In genomic region chr7:28490903-28491302, GRCm38 (mm10) we compare ENCODE assay signal across 9 mouse cellular contexts. TPM values are rescaled to one million over a fixed set of nuclear protein-coding genes. Genes with fewer than 3 reads are reported as not detected.
A peak's percentile ranks its signal among the peaks of the same experiment; 100 is the strongest.
DNase-seq lines count a peak whose midpoint lies in the region; ATAC-seq and TF ChIP-seq lines count a peak whose summit lies in the region.
"Had no signal": no experiment of that assay in that cellular context is flagged by ENCODE, and none has a peak within 500 bp of the region (broad histone marks: within the 10 kb centered on the region; RNA-seq: fewer than 3 reads in every experiment).

No protein-coding gene starts in this region.

- no peaks in the 10 kb centered on the region for H3K36me3 ChIP-seq in heart, embryonic 11.5 days (ENCODE audit: control insufficient read depth, insufficient read depth, low read length)
- no peaks in the 10 kb centered on the region for H3K36me3 ChIP-seq in kidney, postnatal 0 days (ENCODE audit: insufficient read depth, low read length)

- no peaks in the 10 kb centered on the region for H3K9me3 ChIP-seq in heart, embryonic 11.5 days (replicated peaks; ENCODE audit: control insufficient read depth, low read length)
- H3K9me3 ChIP-seq in kidney, postnatal 0 days (replicated peaks; ENCODE audit: low read length), result no peaks in the 10 kb centered on the region

- H3K27ac ChIP-seq in heart, embryonic 11.5 days (ENCODE audit: low read depth, low read length), result no peak overlapping the region
- no peak overlapping the region for H3K27ac ChIP-seq in kidney, postnatal 0 days

- H3K9ac ChIP-seq in heart, embryonic 11.5 days (ENCODE audit: low read depth, low read length), result no peak overlapping the region
- no peak overlapping the region for H3K9ac ChIP-seq in kidney, postnatal 0 days (ENCODE audit: low read depth, low read length)

- no peak for ATAC-seq in heart, embryonic 11.5 days (replicated peaks; ENCODE audit: insufficient number of reproducible peaks, low FRiP score, low TSS enrichment)
- no peak for ATAC-seq in kidney, postnatal 0 days (replicated peaks; ENCODE audit: low FRiP score, low read depth)
- ATAC-seq in granulocyte monocyte progenitor cell, adult 5-6 weeks (replicated peaks; ENCODE audit: poor library complexity, severe bottlenecking), result no peak

- no peaks in the 10 kb centered on the region for H3K4me1 ChIP-seq in heart, embryonic 11.5 days (ENCODE audit: control insufficient read depth, insufficient read depth, low read length)
- peaks cover 10% of the 10 kb centered on the region; the same call in 1 of the 2 replicates for H3K4me1 ChIP-seq in kidney, postnatal 0 days (replicated peaks; ENCODE audit: insufficient read depth, low read length)

- no peak overlapping the region for H3K4me3 ChIP-seq in heart, embryonic 11.5 days (ENCODE audit: low read depth, low read length)
- no peak overlapping the region for H3K4me3 ChIP-seq in kidney, postnatal 0 days (replicated peaks; ENCODE audit: low read depth, low read length)

- DNase-seq in heart, postnatal 36 days, result no peak
- peak; percentile 28 for DNase-seq in thymus, postnatal 0 days (ENCODE audit: low spot score)
- no peak for DNase-seq in thymus, adult 18-20 months
- DNase-seq in kidney, postnatal 0 days (ENCODE audit: low spot score), result no peak
- DNase-seq in thymus, postnatal 4 days, result peak; percentile 45
- no peak for DNase-seq in gastrocnemius, postnatal 36 days

- intact Hi-C loops in heart, postnatal 36 days (cut with DNase I), result loop anchor here (2.0 kb wide), 1 partner anchor 110 kb away; no protein-coding TSS in a partner anchor
- intact Hi-C loops in gastrocnemius, postnatal 36 days (cut with DNase I), result loop anchor here (5.0 kb wide), 1 partner anchor 111 kb away; no protein-coding TSS in a partner anchor

- WGBS in heart, embryonic 11.5 days (ENCODE audit: insufficient replicate concordance), result 31% methylated on average over 14 of the region's 14 CpGs
- WGBS in kidney, postnatal 0 days, result 38% methylated on average over 14 of the region's 14 CpGs

- H3K27me3 ChIP-seq in heart, embryonic 11.5 days (ENCODE audit: control insufficient read depth, insufficient read depth, low read length), result peaks cover 8% of the 10 kb centered on the region
- no peaks in the 10 kb centered on the region for H3K27me3 ChIP-seq in kidney, postnatal 0 days (ENCODE audit: insufficient read depth, low read length)

- no peak for TF ChIP-seq CTCF in kidney, postnatal 0 days (IDR thresholded peaks at IDR 0.05; ENCODE audit: low read depth)

- H3K4me2 ChIP-seq in heart, embryonic 11.5 days, result peak overlapping the region; percentile 32
- peak overlapping the region; percentile 32 for H3K4me2 ChIP-seq in kidney, postnatal 0 days (ENCODE audit: low read length)

RNA-seq across cellular contexts. Expression of gene Ifnl2, which starts 19.4 kb away (rescaled TPM):
- polyA plus RNA-seq in heart, embryonic 11.5 days (2014; fragmentation: Nextera tagmentation; extraction: Ambion mirVana), result not detected in 2 replicates
- total RNA-seq in heart, postnatal 36 days (2021), result not detected
- polyA plus RNA-seq in thymus, postnatal 0 days (2015; fragmentation: Nextera tagmentation; extraction: Ambion mirVana), result 0.30 TPM in 1 of 2 replicates, not detected in the other
- polyA plus RNA-seq in kidney, postnatal 0 days (2015; fragmentation: Nextera tagmentation; extraction: Ambion mirVana), result not detected in 2 replicates
- not detected in 2 replicates for total RNA-seq in granulocyte monocyte progenitor cell, adult 5-6 weeks (2014; fragmentation: Nextera tagmentation)
- not detected in 2 replicates for total RNA-seq in granulocyte monocyte progenitor cell, adult 5-6 weeks (2017)
- not detected for total RNA-seq in gastrocnemius, postnatal 36 days (2021)
- total RNA-seq: layer of hippocampus, postnatal 10 days had no signal

RNA-seq across cellular contexts. Expression of gene Ifnl3, which starts 31.7 kb away (rescaled TPM):
- not detected in 2 replicates for polyA plus RNA-seq in heart, embryonic 11.5 days (2014; fragmentation: Nextera tagmentation; extraction: Ambion mirVana)
- total RNA-seq in heart, postnatal 36 days (2021), result not detected
- 0.26 and 0.34 TPM in 2 replicates for polyA plus RNA-seq in thymus, postnatal 0 days (2015; fragmentation: Nextera tagmentation; extraction: Ambion mirVana)
- not detected in 2 replicates for polyA plus RNA-seq in kidney, postnatal 0 days (2015; fragmentation: Nextera tagmentation; extraction: Ambion mirVana)
- total RNA-seq in granulocyte monocyte progenitor cell, adult 5-6 weeks (2014; fragmentation: Nextera tagmentation), result not detected in 2 replicates
- total RNA-seq in granulocyte monocyte progenitor cell, adult 5-6 weeks (2017), result not detected in 2 replicates
- not detected for total RNA-seq in gastrocnemius, postnatal 36 days (2021)
- total RNA-seq: layer of hippocampus, postnatal 10 days had no signal

RNA-seq across cellular contexts. Expression of gene Lrfn1, which starts 39.1 kb away (rescaled TPM):
- polyA plus RNA-seq in heart, embryonic 11.5 days (2014; fragmentation: Nextera tagmentation; extraction: Ambion mirVana), result 1.4 and 1.7 TPM in 2 replicates
- under 1 TPM; 0.38 to 0.86 TPM for total RNA-seq in heart, postnatal 36 days (2021)
- polyA plus RNA-seq in thymus, postnatal 0 days (2015; fragmentation: Nextera tagmentation; extraction: Ambion mirVana), result 0.86 and 1.1 TPM in 2 replicates
- 2.1 and 2.8 TPM in 2 replicates for polyA plus RNA-seq in kidney, postnatal 0 days (2015; fragmentation: Nextera tagmentation; extraction: Ambion mirVana)
- 0.80 and 1.7 TPM in 2 replicates for total RNA-seq in granulocyte monocyte progenitor cell, adult 5-6 weeks (2014; fragmentation: Nextera tagmentation)
- total RNA-seq in granulocyte monocyte progenitor cell, adult 5-6 weeks (2017), result 0.36 and 0.52 TPM in 2 replicates
- under 1 TPM; 0.20 to 0.30 TPM for total RNA-seq in gastrocnemius, postnatal 36 days (2021)

RNA-seq across cellular contexts. Expression of gene Sycn, which starts 49.8 kb away (rescaled TPM):
- polyA plus RNA-seq in heart, embryonic 11.5 days (2014; fragmentation: Nextera tagmentation; extraction: Ambion mirVana), result not detected in 2 replicates
- total RNA-seq in heart, postnatal 36 days (2021), result not detected
- 0.27 and 1.1 TPM in 2 replicates for polyA plus RNA-seq in thymus, postnatal 0 days (2015; fragmentation: Nextera tagmentation; extraction: Ambion mirVana)
- polyA plus RNA-seq in kidney, postnatal 0 days (2015; fragmentation: Nextera tagmentation; extraction: Ambion mirVana), result 0.27 and 0.45 TPM in 2 replicates
- not detected in 2 replicates for total RNA-seq in granulocyte monocyte progenitor cell, adult 5-6 weeks (2014; fragmentation: Nextera tagmentation)
- total RNA-seq in granulocyte monocyte progenitor cell, adult 5-6 weeks (2017), result not detected in 2 replicates
- not detected for total RNA-seq in gastrocnemius, postnatal 36 days (2021)
- total RNA-seq: layer of hippocampus, postnatal 10 days had no signal

RNA-seq across cellular contexts. Expression of gene Gmfg, which starts 53.7 kb away (rescaled TPM):
- polyA plus RNA-seq in heart, embryonic 11.5 days (2014; fragmentation: Nextera tagmentation; extraction: Ambion mirVana), result 5.8 and 6.4 TPM in 2 replicates
- 1 to 10 TPM; 4.6 to 7.2 TPM for total RNA-seq in heart, postnatal 36 days (2021)
- 777 and 920 TPM in 2 replicates for polyA plus RNA-seq in thymus, postnatal 0 days (2015; fragmentation: Nextera tagmentation; extraction: Ambion mirVana)
- polyA plus RNA-seq in kidney, postnatal 0 days (2015; fragmentation: Nextera tagmentation; extraction: Ambion mirVana), result 19.5 and 23.8 TPM in 2 replicates
- 420 and 510 TPM in 2 replicates for total RNA-seq in granulocyte monocyte progenitor cell, adult 5-6 weeks (2014; fragmentation: Nextera tagmentation)
- total RNA-seq in granulocyte monocyte progenitor cell, adult 5-6 weeks (2017), result 682 and 721 TPM in 2 replicates
- 1 to 10 TPM; 2.2 to 4.4 TPM for total RNA-seq in gastrocnemius, postnatal 36 days (2021)

Comparison
In these comparisons a context has a peak if more than half of its experiments do, and no peak if none do; other contexts are left out.
1. DNase-seq: peak in thymus, postnatal 0 days (single experiment) and thymus, postnatal 4 days (single experiment); none in heart, postnatal 36 days (0 of 2), thymus, adult 18-20 months (0 of 2), kidney, postnatal 0 days (single experiment) and gastrocnemius, postnatal 36 days (0 of 2).